Mouse (Mus musculus) MEL (cell line): ENCODE results near the gene Rapgef4. TPM values are rescaled to one million over a fixed set of nuclear protein-coding genes. Genes with fewer than 3 reads are reported as not detected.

Source experiments
- DNase-seq: peaks from one replicate; pipeline ENCODE4 v3.0.0; 2011; ENCODE audit warnings: low read depth, low spot score
- H3K27ac ChIP-seq: 2 replicates; pipeline ENCODE4 v1.5.1; 2012; ENCODE audit warnings: low read depth, mild to moderate bottlenecking, control low read depth, low read length, moderate library complexity; ENCODE audit not compliant: control insufficient read depth
- H3K27me3 ChIP-seq, 2 experiments: fragments of 150-350 bp in 1 of 2; sonication (generic) in 1 of 2; 2 replicates each; pipeline ENCODE4 v1.6.1; 2012; ENCODE audit warnings: low read length in 2 of 2, mild to moderate bottlenecking in 2 of 2, improper control_type of control experiment in 1 of 2, moderate library complexity in 1 of 2; ENCODE audit not compliant: insufficient read depth in 2 of 2, control insufficient read depth in 1 of 2
- H3K36me3 ChIP-seq, 2 experiments: 2 replicates each; pipeline ENCODE4 v1.6.1; 2012 to 2014; ENCODE audit warnings: low read length in 2 of 2, improper control_type of control experiment in 1 of 2, inconsistent platforms in 1 of 2, mild to moderate bottlenecking in 1 of 2; ENCODE audit not compliant: insufficient read depth in 2 of 2, control insufficient read depth in 1 of 2
- H3K4me1 ChIP-seq, 2 experiments: fragments of 150-350 bp in 1 of 2; sonication (generic) in 1 of 2; 2 replicates each; pipeline ENCODE4 v1.6.1; 2012; ENCODE audit warnings: low read length in 2 of 2, improper control_type of control experiment in 1 of 2, mild to moderate bottlenecking in 1 of 2; ENCODE audit not compliant: insufficient read depth in 2 of 2, control insufficient read depth in 1 of 2
- H3K4me3 ChIP-seq, 2 experiments: fragments of 150-350 bp in 1 of 2; sonication (generic) in 1 of 2; 2 replicates each; pipeline ENCODE4 v1.5.1; 2012; ENCODE audit warnings: low read depth in 2 of 2, low read length in 2 of 2, mild to moderate bottlenecking in 2 of 2, moderate library complexity in 2 of 2, control low read depth in 1 of 2, improper control_type of control experiment in 1 of 2; ENCODE audit not compliant: control insufficient read depth in 1 of 2, insufficient read depth in 1 of 2
- H3K79me2 ChIP-seq: 2 replicates; pipeline ENCODE4 v1.6.1; 2012; ENCODE audit warnings: mild to moderate bottlenecking, low read length, moderate library complexity; ENCODE audit not compliant: control insufficient read depth, poor library complexity, insufficient read depth
- H3K9ac ChIP-seq: 2 replicates; pipeline ENCODE4 v1.6.1; 2012; ENCODE audit warnings: low read depth, mild to moderate bottlenecking, control low read depth, low read length, moderate library complexity; ENCODE audit not compliant: control insufficient read depth, poor library complexity, severe bottlenecking
- H3K9me3 ChIP-seq: fragments of 150-350 bp; sonication (generic); replicated peaks from 2 replicates; pipeline ENCODE4 v1.6.1; 2012; ENCODE audit warnings: mild to moderate bottlenecking, low read length, improper control_type of control experiment, moderate library complexity; ENCODE audit not compliant: insufficient read depth
- CHD2 ChIP-seq: IDR thresholded peaks from 2 replicates; pipeline ENCODE4 v1.6.1; 2011; ENCODE audit warnings: low read length, improper control_type of control experiment
- CTCF ChIP-seq, 3 experiments: IDR thresholded peaks in 2 of 3; conservative IDR thresholded peaks in 1 of 3; 2 replicates each; pipeline ENCODE4 v1.5.1; 2011 to 2012; ENCODE audit warnings: low read length in 3 of 3, low read depth in 2 of 3, mild to moderate bottlenecking in 2 of 3, improper control_type of control experiment in 1 of 3, inconsistent platforms in 1 of 3, mixed read lengths in 1 of 3, moderate library complexity in 1 of 3; ENCODE audit not compliant: control insufficient read depth in 1 of 3, insufficient read depth in 1 of 3, poor library complexity in 1 of 3, severe bottlenecking in 1 of 3
- E2F4 ChIP-seq: IDR thresholded peaks from 2 replicates; pipeline ENCODE4 v1.6.1; 2011; ENCODE audit warnings: low read depth, low read length, improper control_type of control experiment, borderline replicate concordance
- ELF1 ChIP-seq: IDR thresholded peaks from 2 replicates; pipeline ENCODE4 v1.6.1; 2014; ENCODE audit warnings: low read depth, mild to moderate bottlenecking, inconsistent platforms, low read length, improper control_type of control experiment, moderate library complexity
- EP300 ChIP-seq, 2 experiments: IDR thresholded peaks; 2 replicates each; pipeline ENCODE4 v1.6.1; 2011; ENCODE audit warnings: improper control_type of control experiment in 2 of 2, low read length in 2 of 2, low read depth in 1 of 2, mild to moderate bottlenecking in 1 of 2
- ETS1 ChIP-seq: IDR thresholded peaks from 2 replicates; pipeline ENCODE4 v1.6.1; 2012; ENCODE audit warnings: low read depth, mild to moderate bottlenecking, inconsistent platforms, low read length, improper control_type of control experiment, moderate library complexity
- GABPA ChIP-seq: IDR thresholded peaks from 2 replicates; pipeline ENCODE4 v1.6.1; 2012; ENCODE audit warnings: low read depth, mild to moderate bottlenecking, inconsistent platforms, low read length, improper control_type of control experiment, moderate library complexity
- GATA1 ChIP-seq: IDR thresholded peaks from 2 replicates; pipeline ENCODE4 v1.6.1; 2011; ENCODE audit warnings: low read depth, low read length, improper control_type of control experiment
- JUND ChIP-seq: IDR thresholded peaks from 2 replicates; pipeline ENCODE4 v1.6.1; 2011; ENCODE audit warnings: low read depth, mild to moderate bottlenecking, improper control_type of control experiment, low read length
- KAT2A ChIP-seq: conservative IDR thresholded peaks from 2 replicates; pipeline ENCODE4 v1.6.1; 2012; ENCODE audit warnings: low read depth, low read length, improper control_type of control experiment, inconsistent platforms
- MAFK ChIP-seq: IDR thresholded peaks from 2 replicates; pipeline ENCODE4 v1.6.1; 2011; ENCODE audit warnings: low read depth, mild to moderate bottlenecking, low read length, improper control_type of control experiment, borderline replicate concordance
- MAZ ChIP-seq: IDR thresholded peaks from 2 replicates; pipeline ENCODE4 v1.6.1; 2012; ENCODE audit warnings: low read depth, mild to moderate bottlenecking, inconsistent platforms, low read length, improper control_type of control experiment
- MXI1 ChIP-seq: IDR thresholded peaks from 2 replicates; pipeline ENCODE4 v1.6.1; 2011; ENCODE audit warnings: mild to moderate bottlenecking, low read depth, low read length, improper control_type of control experiment
- MYB ChIP-seq: IDR thresholded peaks from 2 replicates; pipeline ENCODE4 v1.6.1; 2011; ENCODE audit warnings: mild to moderate bottlenecking, low read depth, low read length, improper control_type of control experiment
- MYC ChIP-seq: IDR thresholded peaks from 2 replicates; pipeline ENCODE4 v1.6.1; 2011; ENCODE audit warnings: low read depth, mild to moderate bottlenecking, low read length, improper control_type of control experiment, moderate library complexity
- NELFE ChIP-seq: IDR thresholded peaks from 2 replicates; pipeline ENCODE4 v1.6.1; 2011; ENCODE audit warnings: low read depth, low read length, improper control_type of control experiment
- NRF1 ChIP-seq: IDR thresholded peaks from 2 replicates; pipeline ENCODE4 v1.6.1; 2014; ENCODE audit warnings: low read depth, mild to moderate bottlenecking, inconsistent platforms, low read length, improper control_type of control experiment, moderate library complexity; ENCODE audit not compliant: poor library complexity, insufficient read depth, severe bottlenecking
- POLR2A ChIP-seq, 2 experiments: IDR thresholded peaks; 2 replicates each; pipeline ENCODE4 v1.6.1; 2011 to 2012; ENCODE audit warnings: low read length in 2 of 2, mild to moderate bottlenecking in 2 of 2, control low read depth in 1 of 2, improper control_type of control experiment in 1 of 2, low read depth in 1 of 2, moderate library complexity in 1 of 2; ENCODE audit not compliant: control insufficient read depth in 1 of 2, insufficient read depth in 1 of 2, poor library complexity in 1 of 2
- RAD21 ChIP-seq: IDR thresholded peaks from 2 replicates; pipeline ENCODE4 v1.6.1; 2011; ENCODE audit warnings: mild to moderate bottlenecking, low read depth, low read length, improper control_type of control experiment
- RCOR1 ChIP-seq: IDR thresholded peaks from 2 replicates; pipeline ENCODE4 v1.6.1; 2012; ENCODE audit warnings: low read depth, mild to moderate bottlenecking, inconsistent platforms, low read length, improper control_type of control experiment
- SIN3A ChIP-seq: IDR thresholded peaks from 2 replicates; pipeline ENCODE4 v1.6.1; 2012; ENCODE audit warnings: low read length, improper control_type of control experiment, inconsistent platforms
- SMC3 ChIP-seq: IDR thresholded peaks from 2 replicates; pipeline ENCODE4 v1.6.1; 2011; ENCODE audit warnings: low read depth, low read length, improper control_type of control experiment
- TBP ChIP-seq: IDR thresholded peaks from 2 replicates; pipeline ENCODE4 v1.8.0; 2011; ENCODE audit warnings: low read depth, low read length, improper control_type of control experiment
- TCF12 ChIP-seq: IDR thresholded peaks from 2 replicates; pipeline ENCODE4 v1.6.1; 2014; ENCODE audit warnings: low read depth, mild to moderate bottlenecking, inconsistent platforms, low read length, improper control_type of control experiment, moderate library complexity
- UBTF ChIP-seq: IDR thresholded peaks from 2 replicates; pipeline ENCODE4 v1.6.1; 2012; ENCODE audit warnings: low read depth, mild to moderate bottlenecking, inconsistent platforms, low read length, improper control_type of control experiment, moderate library complexity, borderline replicate concordance; ENCODE audit not compliant: insufficient read depth
- USF1 ChIP-seq: IDR thresholded peaks from 2 replicates; pipeline ENCODE4 v1.6.1; 2014; ENCODE audit warnings: low read depth, mild to moderate bottlenecking, inconsistent platforms, low read length, improper control_type of control experiment, moderate library complexity
- USF2 ChIP-seq, 2 experiments: IDR thresholded peaks; 2 replicates each; pipeline ENCODE4 v1.6.1; 2011 to 2012; ENCODE audit warnings: improper control_type of control experiment in 2 of 2, low read length in 2 of 2, borderline replicate concordance in 1 of 2, inconsistent platforms in 1 of 2, low read depth in 1 of 2, mild to moderate bottlenecking in 1 of 2; ENCODE audit not compliant: insufficient read depth in 1 of 2
- ZNF384 ChIP-seq: IDR thresholded peaks from 2 replicates; pipeline ENCODE4 v1.6.1; 2012; ENCODE audit warnings: low read depth, mild to moderate bottlenecking, inconsistent platforms, low read length, improper control_type of control experiment
- polyA plus RNA-seq, 2 experiments: library from polyadenylated mRNA; stranded (reverse) in 1 of 2; unstranded in 1 of 2; fragments of >175 nt in 1 of 2; fragments of >200 nt in 1 of 2; gene quantifications; 2 replicates each; pipeline versions ENCODE4 v1.2.1 to v1.2.4; 2012; ENCODE audit warnings: low replicate concordance in 2 of 2, low read depth in 1 of 2; ENCODE audit not compliant: insufficient read length in 2 of 2, insufficient read depth in 1 of 2, missing spikeins in 1 of 2
- total RNA-seq: library from RNA; depleted of rRNA; stranded (reverse); fragments of 300-350 nt; gene quantifications from 2 replicates; pipeline ENCODE4 v1.2.3, GENCODE M21; 2012

Rapgef4 gene
- total and polyA plus RNA-seq, 3 experiments, result not detected

DNA sequence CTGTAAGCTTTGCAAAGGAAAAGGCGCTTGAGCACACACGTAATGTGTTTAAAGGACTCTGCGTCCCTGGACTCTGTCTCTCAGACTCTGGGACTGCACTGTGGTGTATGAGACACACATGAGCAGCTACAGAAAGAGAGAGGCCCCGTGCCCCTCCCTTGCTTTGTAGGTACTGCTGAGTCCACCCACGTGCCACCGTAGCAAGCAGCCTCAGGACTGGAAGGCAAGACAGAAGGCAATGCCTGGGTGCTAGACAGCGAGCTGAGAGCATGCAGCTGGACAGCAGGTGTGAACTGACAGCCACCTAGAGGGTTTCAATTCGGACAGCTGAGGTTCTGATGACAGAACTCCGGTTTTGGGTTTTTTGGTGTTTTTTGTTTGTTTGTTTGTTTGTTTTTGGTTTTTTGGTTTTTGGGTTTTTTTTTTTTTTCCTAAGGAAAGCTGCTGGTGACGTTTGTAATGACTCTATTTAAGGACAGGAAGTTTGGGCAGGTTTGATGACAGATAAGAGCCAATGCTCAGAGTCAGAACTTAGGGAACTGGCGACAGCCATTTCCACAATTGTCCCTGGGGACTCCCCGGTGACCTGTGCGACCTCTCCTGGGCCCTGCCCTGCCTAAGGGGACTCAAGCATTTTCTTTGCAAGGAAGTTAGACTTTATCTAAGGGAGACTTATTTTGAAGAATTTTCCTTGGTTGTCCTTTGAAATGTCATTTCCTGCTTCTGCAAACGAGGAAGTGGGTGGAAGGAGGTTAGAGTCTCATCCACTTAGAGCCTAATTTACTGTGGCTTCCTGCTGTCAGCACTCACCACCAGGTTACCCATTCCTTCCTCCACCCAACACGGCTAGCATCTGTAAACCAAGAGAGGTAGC lies 136.3 kb downstream of the Rapgef4 start:
- Histone ChIP-seq H3K79me2 (no peaks in the 10 kb centered on the region), H3K9ac (no peak overlapping the region), H3K36me3 (no peaks in the 10 kb centered on the region), H3K4me3 (no peak overlapping the region), H3K27ac (no peak overlapping the region), H3K9me3 (no peaks in the 10 kb centered on the region), H3K27me3 (0 out of 4 replicates have a peak, but pooled peaks cover 0 to 2% of the 10 kb centered on the region in 2 experiments), H3K4me1 (0 out of 4 replicates have a peak, but pooled peaks cover 0 to 2% of the 10 kb centered on the region in 2 experiments)
- DNase-seq, result peak; percentile 4
- TF ChIP-seq RCOR1 (no peak), TCF12 (no peak), MXI1 (no peak), ETS1 (no peak), UBTF (no peak), USF1 (no peak), KAT2A (no peak), CTCF (IDR thresholded peaks at IDR 0.05 in 2 of 3, conservative IDR thresholded peaks at IDR 0.05 in 1 of 3; ENCODE audit: control insufficient read depth in 1 of 3, insufficient read depth in 1 of 3, low read depth in 2 of 3, low read length in 3 of 3, poor library complexity in 1 of 3, severe bottlenecking in 1 of 3) (no peak), MYC (no peak), USF2 (IDR thresholded peaks at IDR 0.05; ENCODE audit: borderline replicate concordance in 1 of 2, insufficient read depth in 1 of 2, low read depth in 1 of 2, low read length in 2 of 2) (no peak), TBP (no peak), RAD21 (no peak), SMC3 (no peak), MAZ (no peak), CHD2 (no peak), MAFK (no peak), EP300 (IDR thresholded peaks at IDR 0.05; ENCODE audit: low read depth in 1 of 2, low read length in 2 of 2) (no peak), E2F4 (no peak), POLR2A (IDR thresholded peaks at IDR 0.05; ENCODE audit: control insufficient read depth in 1 of 2, insufficient read depth in 1 of 2, low read depth in 1 of 2, low read length in 2 of 2, poor library complexity in 1 of 2) (no peak), NELFE (no peak)

DNA sequence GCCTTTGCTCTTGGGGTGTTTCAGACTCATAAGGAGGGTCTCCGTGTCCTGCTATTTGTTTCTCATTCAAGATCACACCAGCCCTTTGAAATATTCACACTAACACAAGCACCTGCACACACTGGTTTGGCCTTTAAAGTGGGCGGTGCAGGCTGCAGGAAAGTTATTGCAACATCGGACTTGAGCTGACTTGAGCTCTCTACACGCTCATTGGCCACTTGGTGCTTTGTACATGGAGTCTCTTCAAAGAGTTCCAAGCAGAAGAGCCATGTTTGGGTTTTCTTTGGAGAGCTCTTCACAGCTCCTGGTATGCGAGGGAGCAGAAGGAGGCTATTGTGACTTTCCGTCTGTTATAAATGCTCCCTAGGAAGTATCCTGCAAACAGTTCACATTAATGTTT lies 139.2 kb downstream of the Rapgef4 start:
- no peak overlapping the region for H3K27ac ChIP-seq
- no peak overlapping the region for H3K4me3 ChIP-seq
- no peak for DNase-seq
- H3K9ac ChIP-seq, result no peak overlapping the region
- peaks cover 0 to 5% of the 10 kb centered on the region in 2 experiments; a peak in 2 of 4 replicates for H3K27me3 ChIP-seq
- H3K79me2 ChIP-seq, result no peaks in the 10 kb centered on the region
- H3K9me3 ChIP-seq, result no peaks in the 10 kb centered on the region
- H3K4me1 ChIP-seq, result 0 out of 4 replicates have a peak, but pooled peaks cover 0 to 2% of the 10 kb centered on the region in 2 experiments
- no peak for TF ChIP-seq UBTF
- TF ChIP-seq GATA1, result no peak
- no peak for TF ChIP-seq MAFK
- TF ChIP-seq JUND, result no peak
- no peak for TF ChIP-seq USF2 (IDR thresholded peaks at IDR 0.05; ENCODE audit: borderline replicate concordance in 1 of 2, insufficient read depth in 1 of 2, low read depth in 1 of 2, low read length in 2 of 2)
- TF ChIP-seq MAZ, result no peak
- no peak for TF ChIP-seq NRF1
- TF ChIP-seq SIN3A, result no peak
- TF ChIP-seq KAT2A, result no peak
- no peak for TF ChIP-seq RAD21
- TF ChIP-seq ETS1, result no peak
- TF ChIP-seq TBP, result no peak
- no peak for TF ChIP-seq ZNF384
- TF ChIP-seq CHD2, result no peak
- no peak for TF ChIP-seq RCOR1
- TF ChIP-seq CTCF (IDR thresholded peaks at IDR 0.05 in 2 of 3, conservative IDR thresholded peaks at IDR 0.05 in 1 of 3; ENCODE audit: control insufficient read depth in 1 of 3, insufficient read depth in 1 of 3, low read depth in 2 of 3, low read length in 3 of 3, poor library complexity in 1 of 3, severe bottlenecking in 1 of 3), result no peak
- no peak for TF ChIP-seq MYB
- no peak for TF ChIP-seq GABPA
- no peak for TF ChIP-seq EP300 (IDR thresholded peaks at IDR 0.05; ENCODE audit: low read depth in 1 of 2, low read length in 2 of 2)
- TF ChIP-seq ELF1, result no peak
- no peaks in the 10 kb centered on the region for H3K36me3 ChIP-seq
